Mouse (Mus musculus) lung, adult 18-20 months (tissue): ENCODE measurements around the gene Hcfc1r1.
A peak's percentile ranks its signal among the peaks of the same experiment; 100 is the strongest.

Experiments
- DNase-seq, 2 experiments: peaks; one replicate each; pipeline ENCODE4 v3.0.0; 2022; ENCODE audit warnings: mixed read lengths in 2 of 2

The Hcfc1r1 gene

GRCm38 (mm10) chr17:23673424-23674073, at the start of gene Hcfc1r1, which contains the start of gene Thoc6:
Gene Hcfc1r1 (plus strand): TSS chr17:23673596.
Gene Thoc6 (minus strand): TSS chr17:23673882.
- peak; percentile 94 to 95 for DNase-seq

GRCm38 (mm10) chr17:23627813-23628212, 45.6 kb upstream of the Hcfc1r1 start:
- DNase-seq: no peak

GRCm38 (mm10) chr17:23630195-23631020, 43.0 kb upstream of the Hcfc1r1 start:
- peak; percentile 64 to 75 for DNase-seq

GRCm38 (mm10) chr17:23631241-23631640, 42.2 kb upstream of the Hcfc1r1 start:
- no peak for DNase-seq

- DNase-seq: no peak
Measured at GRCm38 (mm10) chr17:23644613-23645495, 28.5 kb upstream of the Hcfc1r1 start, which contains the start of gene Mmp25. Gene Mmp25 (minus strand): TSS chr17:23645277.

GRCm38 (mm10) chr17:23645894-23646293, 27.5 kb upstream of the Hcfc1r1 start:
- DNase-seq: no peak

- no peak for DNase-seq
Measured at GRCm38 (mm10) chr17:23651363-23651762, 22.0 kb upstream of the Hcfc1r1 start.

- DNase-seq: no peak
Measured at GRCm38 (mm10) chr17:23653324-23653723, 20.1 kb upstream of the Hcfc1r1 start.

GRCm38 (mm10) chr17:23654001-23654400, 19.4 kb upstream of the Hcfc1r1 start:
- DNase-seq: no peak

- no peak for DNase-seq
Measured at GRCm38 (mm10) chr17:23654410-23654809, 19.0 kb upstream of the Hcfc1r1 start.

- no peak for DNase-seq
Measured at GRCm38 (mm10) chr17:23658450-23658849, 14.9 kb upstream of the Hcfc1r1 start.

- peak; percentile 80 to 87 for DNase-seq
Measured at GRCm38 (mm10) chr17:23660117-23660875, 13.1 kb upstream of the Hcfc1r1 start, which contains the start of gene Bicdl2. Gene Bicdl2 (plus strand): TSS chr17:23660506.

- peak; percentile 41 to 46 for DNase-seq
Measured at GRCm38 (mm10) chr17:23660876-23661200, 12.6 kb upstream of the Hcfc1r1 start.

- peak in 1 of 2 experiments; percentile 21 for DNase-seq
Measured at GRCm38 (mm10) chr17:23661526-23661925, 11.9 kb upstream of the Hcfc1r1 start.

GRCm38 (mm10) chr17:23664556-23665021, 8.8 kb upstream of the Hcfc1r1 start:
- DNase-seq: peak in 1 of 2 experiments; percentile 31

- no peak for DNase-seq
Measured at GRCm38 (mm10) chr17:23665511-23665910, 7.9 kb upstream of the Hcfc1r1 start.

- DNase-seq: no peak
Measured at GRCm38 (mm10) chr17:23670516-23671074, 2.8 kb upstream of the Hcfc1r1 start.

- DNase-seq: no peak
Measured at GRCm38 (mm10) chr17:23671519-23671918, 1.9 kb upstream of the Hcfc1r1 start.

- DNase-seq: no peak
Measured at GRCm38 (mm10) chr17:23672761-23673160, 635 bp upstream of the Hcfc1r1 start.

- peak; percentile 18 to 32 for DNase-seq
Measured at GRCm38 (mm10) chr17:23674271-23674952, 1.0 kb downstream of the Hcfc1r1 start.

- DNase-seq: peak; percentile 75 to 78
Measured at GRCm38 (mm10) chr17:23675127-23675526, 1.7 kb downstream of the Hcfc1r1 start.
